Mouse (Mus musculus) forebrain, postnatal 0 days (tissue): ENCODE data around the gene Gm5108. TPM values are rescaled to one million over a fixed set of nuclear protein-coding genes. Genes with fewer than 3 reads are reported as not detected.

Experiments
- ATAC-seq: fragments of 200-750 bp; cut with Nextera tagmentation; 2 replicates; pipeline ENCODE4 v1.8.0; 2017; ENCODE audit warnings: mild to moderate bottlenecking, moderate library complexity
- DNase-seq: peaks from one replicate; pipeline ENCODE4 v3.0.0-alpha.2; 2015
- H3K27ac ChIP-seq: fragments of 300-500 bp; sonication (generic); 2 replicates; pipeline ENCODE4 v1.5.1; 2014; ENCODE audit warnings: low read depth, mild to moderate bottlenecking, antibody characterized with exemption, low read length, moderate library complexity, mixed read lengths
- H3K27me3 ChIP-seq: fragments of 300-500 bp; sonication (generic); 2 replicates; pipeline ENCODE4 v1.6.1; 2014; ENCODE audit warnings: mild to moderate bottlenecking, low read length, mixed read lengths; ENCODE audit not compliant: insufficient read depth
- H3K36me3 ChIP-seq: fragments of 300-500 bp; sonication (generic); 2 replicates; pipeline ENCODE4 v1.6.1; 2014; ENCODE audit warnings: mild to moderate bottlenecking, moderate library complexity; ENCODE audit not compliant: insufficient read depth
- H3K4me1 ChIP-seq: fragments of 300-500 bp; sonication (generic); 2 replicates; pipeline ENCODE4 v1.6.1; 2014; ENCODE audit warnings: antibody characterized with exemption; ENCODE audit not compliant: insufficient read depth
- H3K4me2 ChIP-seq: fragments of 300-500 bp; sonication (generic); 2 replicates; pipeline ENCODE4 v1.6.1; 2014; ENCODE audit warnings: low read depth, mild to moderate bottlenecking, moderate library complexity
- H3K4me3 ChIP-seq: fragments of 300-500 bp; sonication (generic); 2 replicates; pipeline ENCODE4 v1.5.1; 2014; ENCODE audit warnings: low read depth, low read length, mixed read lengths
- H3K9ac ChIP-seq: fragments of 300-500 bp; sonication (generic); 2 replicates; pipeline ENCODE4 v1.6.1; 2014; ENCODE audit warnings: mild to moderate bottlenecking
- H3K9me3 ChIP-seq: fragments of 300-500 bp; sonication (generic); 2 replicates; pipeline ENCODE4 v1.6.1; 2016; ENCODE audit warnings: low read length
- CTCF ChIP-seq: sonication (generic); IDR thresholded peaks from 2 replicates; pipeline ENCODE4 v1.5.1; 2016; ENCODE audit warnings: antibody characterized with exemption, control low read depth, low read depth
- WGBS: fragments of 180-500 bp; shearing (Covaris S2); extraction: QIAGEN DNeasy Blood & Tissue Kit; methylation state at CpG from one replicate; pipeline ENCODE4 v1.1.7; 2014; 5-methylcytosine and 5-hydroxymethylcytosine counted together
- polyA plus RNA-seq: library from polyadenylated mRNA; unstranded; fragments of >200 nt; fragmentation: Nextera tagmentation; extraction: Ambion mirVana; gene quantifications from 2 replicates; pipeline ENCODE4 v1.2.1, GENCODE M21; 2015
- total RNA-seq: library from RNA; depleted of rRNA; stranded (reverse); fragments of >200 nt; gene quantifications from 2 replicates; pipeline ENCODE4 v1.2.3, GENCODE M21; 2014; rRNA removed

Gm5108 gene
- not detected in 2 replicates for total RNA-seq
- not detected in 2 replicates for polyA plus RNA-seq

GRCm38 (mm10) chr5:67941369-67941768 is at the start of gene Gm5108:
Gene Gm5108 (plus strand): TSS chr5:67941669.
- TF ChIP-seq CTCF: no peak

GRCm38 (mm10) chr5:67898921-67899320 is 42.5 kb upstream of the Gm5108 start:
- Histone ChIP-seq H3K36me3 (no peaks in the 10 kb centered on the region), H3K4me1 (no peaks in the 10 kb centered on the region), H3K9me3 (no peaks in the 10 kb centered on the region), H3K4me3 (no peak overlapping the region), H3K27me3 (no peaks in the 10 kb centered on the region), H3K9ac (no peak overlapping the region), H3K4me2 (no peak overlapping the region), H3K27ac (no peak overlapping the region)
- TF ChIP-seq CTCF: no peak
- ATAC-seq (no peak; the same call in 1 of the 2 replicates), DNase-seq (peak; percentile 54)
- WGBS: 74% methylated on average over 1 of the region's 1 CpGs

More at GRCm38 (mm10) chr5:67941369-67941768, at the start of gene Gm5108:
- 98% methylated on average over 2 of the region's 2 CpGs for WGBS
- ATAC-seq (no peak), DNase-seq (no peak)
- Histone ChIP-seq H3K9me3 (no peaks in the 10 kb centered on the region), H3K4me3 (no peak within 1 kb of the TSS), H3K36me3 (no peaks in the 10 kb centered on the region), H3K4me2 (no peak within 1 kb of the TSS), H3K27ac (no peak within 1 kb of the TSS), H3K27me3 (no peaks in the 10 kb centered on the region), H3K9ac (no peak within 1 kb of the TSS), H3K4me1 (no peaks in the 10 kb centered on the region)

GRCm38 (mm10) chr5:67904555-67904954 is 36.9 kb upstream of the Gm5108 start:
- no peak overlapping the region for H3K4me2 ChIP-seq
- no peaks in the 10 kb centered on the region for H3K36me3 ChIP-seq
- no peaks in the 10 kb centered on the region for H3K27me3 ChIP-seq
- H3K4me3 ChIP-seq: no peak overlapping the region
- WGBS: 53% methylated on average over 2 of the region's 2 CpGs
- DNase-seq (no peak), ATAC-seq (no peak)
- no peak overlapping the region for H3K9ac ChIP-seq
- H3K9me3 ChIP-seq: no peaks in the 10 kb centered on the region
- no peak overlapping the region for H3K27ac ChIP-seq
- TF ChIP-seq CTCF: no peak
- no peaks in the 10 kb centered on the region for H3K4me1 ChIP-seq

- Histone ChIP-seq H3K4me2 (no peak overlapping the region), H3K36me3 (no peaks in the 10 kb centered on the region), H3K9me3 (no peaks in the 10 kb centered on the region), H3K27ac (no peak overlapping the region), H3K4me1 (no peaks in the 10 kb centered on the region), H3K9ac (no peak overlapping the region), H3K27me3 (no peaks in the 10 kb centered on the region), H3K4me3 (no peak overlapping the region)
- ATAC-seq (no peak), DNase-seq (no peak)
- WGBS: 46% methylated on average over 4 of the region's 4 CpGs
- TF ChIP-seq CTCF: no peak
Measured at GRCm38 (mm10) chr5:67930584-67930983, 10.9 kb upstream of the Gm5108 start.

GRCm38 (mm10) chr5:67931623-67932022 is 9.8 kb upstream of the Gm5108 start:
- ATAC-seq (no peak), DNase-seq (no peak)
- no peak for TF ChIP-seq CTCF
- 90% methylated on average over 2 of the region's 2 CpGs for WGBS
- Histone ChIP-seq H3K9me3 (no peaks in the 10 kb centered on the region), H3K4me3 (no peak overlapping the region), H3K4me1 (no peaks in the 10 kb centered on the region), H3K36me3 (no peaks in the 10 kb centered on the region), H3K27ac (no peak overlapping the region), H3K9ac (no peak overlapping the region), H3K4me2 (no peak overlapping the region), H3K27me3 (no peaks in the 10 kb centered on the region)

GRCm38 (mm10) chr5:67943199-67943598 is 1.7 kb downstream of the Gm5108 start:
- 72% methylated on average over 2 of the region's 2 CpGs for WGBS
- no peak overlapping the region for H3K4me2 ChIP-seq
- TF ChIP-seq CTCF: no peak
- H3K4me3 ChIP-seq: no peak overlapping the region
- no peak overlapping the region for H3K27ac ChIP-seq
- ATAC-seq (no peak), DNase-seq (no peak)
- no peak overlapping the region for H3K9ac ChIP-seq
- no peaks in the 10 kb centered on the region for H3K9me3 ChIP-seq
- no peaks in the 10 kb centered on the region for H3K4me1 ChIP-seq
- H3K36me3 ChIP-seq: no peaks in the 10 kb centered on the region
- no peaks in the 10 kb centered on the region for H3K27me3 ChIP-seq

- no peaks in the 10 kb centered on the region for H3K36me3 ChIP-seq
- WGBS: 95% methylated on average over 1 of the region's 1 CpGs
Measured at GRCm38 (mm10) chr5:67944074-67944785, 2.8 kb downstream of the Gm5108 start.

More at GRCm38 (mm10) chr5:67944074-67944785, 2.8 kb downstream of the Gm5108 start:
- H3K9me3 ChIP-seq: no peaks in the 10 kb centered on the region
- no peak overlapping the region for H3K4me2 ChIP-seq
- no peak overlapping the region for H3K4me3 ChIP-seq
- H3K27me3 ChIP-seq: no peaks in the 10 kb centered on the region
- H3K4me1 ChIP-seq: no peaks in the 10 kb centered on the region
- H3K9ac ChIP-seq: no peak overlapping the region
- ATAC-seq (no peak), DNase-seq (no peak)
- no peak for TF ChIP-seq CTCF
- no peak overlapping the region for H3K27ac ChIP-seq
